Mouse (Mus musculus) kidney, embryonic 16.5 days (tissue): ENCODE results near the gene Zfp52. TPM values are rescaled to one million over a fixed set of nuclear protein-coding genes. Genes with fewer than 3 reads are reported as not detected.

Experiments used
- ATAC-seq: fragments of 200-750 bp; cut with Nextera tagmentation; 2 replicates; pipeline ENCODE4 v1.8.0; 2017; ENCODE audit warnings: moderate TSS enrichment; ENCODE audit not compliant: low FRiP score, low TSS enrichment
- H3K27ac ChIP-seq: fragments of 300-500 bp; sonication (generic); 2 replicates; pipeline ENCODE4 v1.5.1; 2014; ENCODE audit warnings: low read length
- H3K27me3 ChIP-seq: fragments of 300-500 bp; sonication (generic); 2 replicates; pipeline ENCODE4 v1.6.1; 2014; ENCODE audit warnings: low read length, control low read depth, mixed read lengths; ENCODE audit not compliant: insufficient read depth
- H3K36me3 ChIP-seq: fragments of 300-500 bp; sonication (generic); 2 replicates; pipeline ENCODE4 v1.6.1; 2014; ENCODE audit warnings: low read length, control low read depth, mixed read lengths; ENCODE audit not compliant: insufficient read depth
- H3K4me1 ChIP-seq: fragments of 300-500 bp; sonication (generic); 2 replicates; pipeline ENCODE4 v1.6.1; 2014; ENCODE audit warnings: low read length, control low read depth, mixed read lengths; ENCODE audit not compliant: insufficient read depth
- H3K4me2 ChIP-seq: fragments of 300-500 bp; sonication (generic); replicated peaks from 2 replicates; pipeline ENCODE4 v1.6.1; 2014; ENCODE audit warnings: low read depth, low read length
- H3K4me3 ChIP-seq: fragments of 300-500 bp; sonication (generic); 2 replicates; pipeline ENCODE4 v1.5.1; 2014; ENCODE audit warnings: mild to moderate bottlenecking, low read length
- H3K9ac ChIP-seq: fragments of 300-500 bp; sonication (generic); replicated peaks from 2 replicates; pipeline ENCODE4 v1.6.1; 2014; ENCODE audit warnings: low read length
- H3K9me3 ChIP-seq: fragments of 300-500 bp; sonication (generic); 2 replicates; pipeline ENCODE4 v1.6.1; 2016; ENCODE audit warnings: low read length, control low read depth
- WGBS: fragments of 180-500 bp; shearing (Covaris S2); extraction: QIAGEN DNeasy Blood & Tissue Kit; methylation state at CpG from one replicate; pipeline ENCODE4 v1.1.7; 2014; 5-methylcytosine and 5-hydroxymethylcytosine counted together
- polyA plus RNA-seq: library from polyadenylated mRNA; unstranded; fragments of >200 nt; fragmentation: Nextera tagmentation; extraction: Ambion mirVana; gene quantifications from 2 replicates; pipeline ENCODE4 v1.2.1, GENCODE M21; 2015

Gene Zfp52
- polyA plus RNA-seq, 1 experiment from 2014 or later: 5.2 TPM

DNA sequence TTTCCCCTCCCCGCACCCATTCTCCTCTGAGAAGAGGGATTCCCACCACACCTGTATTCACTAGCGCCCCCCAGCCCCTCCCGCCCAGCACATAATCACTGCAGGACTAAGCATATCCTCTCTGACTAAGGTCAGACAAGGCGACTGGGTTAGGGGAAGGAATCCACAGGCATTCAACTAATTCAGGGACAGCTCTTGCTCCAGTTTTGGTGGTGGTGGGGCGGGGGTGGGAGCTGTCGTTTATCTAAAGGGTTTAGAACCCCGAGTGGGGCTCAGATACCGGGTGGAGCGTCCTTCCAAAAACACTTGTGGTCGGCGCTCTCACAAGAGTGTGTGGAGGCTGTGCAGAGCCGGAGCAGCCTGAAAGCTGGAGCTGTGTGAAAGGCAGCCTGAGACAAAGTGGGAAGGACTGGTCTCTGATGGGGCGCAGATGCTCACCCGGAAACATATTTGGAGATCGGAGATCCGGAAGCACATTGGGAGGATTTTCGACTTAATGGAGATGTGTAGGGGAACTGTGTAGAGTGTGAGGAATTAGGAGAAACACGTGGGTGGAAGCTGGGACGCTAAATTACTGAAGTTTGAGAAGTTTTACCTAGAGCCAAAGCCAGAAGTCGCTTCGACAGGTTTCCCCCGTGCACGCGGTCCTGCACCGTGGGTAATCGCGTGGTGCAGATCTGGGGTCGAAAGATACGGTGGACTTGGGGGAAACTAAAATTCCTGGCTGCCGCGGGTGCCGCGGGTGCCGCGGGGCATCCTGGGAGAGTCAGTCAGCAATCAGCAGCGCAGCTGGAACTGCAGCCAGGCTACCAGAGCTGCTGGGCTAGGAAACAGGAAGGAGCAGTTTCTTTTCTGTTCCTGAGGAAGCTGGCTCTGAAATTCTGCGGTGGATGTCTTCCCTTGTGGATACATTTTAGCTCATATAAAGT lies 18.9 kb upstream of the Zfp52 start:
- Histone ChIP-seq H3K27ac (peak overlapping the region; percentile 97), H3K4me1 (peaks cover 5% of the 10 kb centered on the region; the same call in 1 of the 2 replicates), H3K4me2 (peak overlapping the region; percentile 87), H3K36me3 (peaks cover 3% of the 10 kb centered on the region; the same call in 1 of the 2 replicates), H3K4me3 (peak overlapping the region; percentile 73), H3K9me3 (0 out of 2 replicates have a peak, but pooled peaks cover 2% of the 10 kb centered on the region), H3K27me3 (no peaks in the 10 kb centered on the region), H3K9ac (peak overlapping the region; percentile 73)
- ATAC-seq: peak; percentile 93
- WGBS: under 1% methylated on average over 37 of the region's 37 CpGs

DNA sequence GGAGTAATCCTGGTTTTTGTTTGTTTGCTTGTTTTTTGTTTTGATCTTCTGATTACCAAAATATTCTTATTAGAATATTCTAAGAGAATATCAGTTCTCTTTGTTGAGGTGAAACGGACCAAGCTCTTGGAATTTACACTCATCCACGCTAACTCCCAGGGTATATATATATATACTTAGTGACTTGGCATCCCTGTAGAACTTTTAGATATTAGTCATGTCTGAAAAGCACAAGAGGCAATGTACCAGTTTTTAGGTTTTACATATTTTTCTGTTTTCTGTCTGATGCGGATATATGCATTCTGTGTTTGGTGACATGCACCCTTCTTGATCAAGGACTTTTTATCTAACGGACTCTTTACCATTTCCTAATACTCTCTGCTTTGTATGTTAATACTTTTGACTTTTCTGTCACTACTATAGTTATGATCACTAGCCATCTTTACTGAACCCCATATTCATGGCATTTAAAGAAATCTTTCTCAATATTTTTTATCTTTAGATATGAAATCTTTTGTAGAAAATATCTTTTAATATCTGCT lies 18.1 kb upstream of the Zfp52 start:
- WGBS: 36% methylated on average over 4 of the region's 4 CpGs
- peaks cover 5% of the 10 kb centered on the region; the same call in 1 of the 2 replicates for H3K4me1 ChIP-seq
- H3K36me3 ChIP-seq: no peaks in the 10 kb centered on the region
- no peaks in the 10 kb centered on the region for H3K9me3 ChIP-seq
- H3K4me2 ChIP-seq: peak overlapping the region; percentile 87
- peak overlapping the region; percentile 73 for H3K9ac ChIP-seq
- H3K4me3 ChIP-seq: peak overlapping the region; percentile 73
- no peak for ATAC-seq
- H3K27ac ChIP-seq: peak overlapping the region; percentile 97
- H3K27me3 ChIP-seq: no peaks in the 10 kb centered on the region

DNA sequence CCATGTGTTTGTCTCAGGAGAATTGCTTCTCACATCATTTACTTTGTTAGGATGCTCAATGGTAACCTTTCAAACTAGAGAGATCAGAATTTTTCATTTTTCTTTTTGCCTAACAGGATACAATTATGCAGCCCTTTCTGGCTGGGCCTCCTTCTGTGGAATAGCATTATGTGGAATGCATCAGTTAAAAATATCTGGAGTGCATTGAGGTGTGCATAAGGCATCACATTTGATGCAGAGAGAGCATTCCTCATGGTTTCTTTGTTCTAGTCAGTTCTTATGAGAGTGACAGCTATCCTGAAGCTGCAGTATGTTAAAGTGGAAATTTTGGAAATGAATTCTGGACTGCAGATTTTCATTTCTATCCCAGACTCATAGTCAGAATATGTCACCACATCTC lies 9.1 kb upstream of the Zfp52 start:
- Histone ChIP-seq H3K9ac (no peak overlapping the region), H3K36me3 (no peaks in the 10 kb centered on the region), H3K4me2 (no peak overlapping the region), H3K9me3 (no peaks in the 10 kb centered on the region), H3K4me1 (no peaks in the 10 kb centered on the region), H3K27ac (no peak overlapping the region), H3K27me3 (no peaks in the 10 kb centered on the region), H3K4me3 (no peak overlapping the region)
- ATAC-seq: no peak

DNA sequence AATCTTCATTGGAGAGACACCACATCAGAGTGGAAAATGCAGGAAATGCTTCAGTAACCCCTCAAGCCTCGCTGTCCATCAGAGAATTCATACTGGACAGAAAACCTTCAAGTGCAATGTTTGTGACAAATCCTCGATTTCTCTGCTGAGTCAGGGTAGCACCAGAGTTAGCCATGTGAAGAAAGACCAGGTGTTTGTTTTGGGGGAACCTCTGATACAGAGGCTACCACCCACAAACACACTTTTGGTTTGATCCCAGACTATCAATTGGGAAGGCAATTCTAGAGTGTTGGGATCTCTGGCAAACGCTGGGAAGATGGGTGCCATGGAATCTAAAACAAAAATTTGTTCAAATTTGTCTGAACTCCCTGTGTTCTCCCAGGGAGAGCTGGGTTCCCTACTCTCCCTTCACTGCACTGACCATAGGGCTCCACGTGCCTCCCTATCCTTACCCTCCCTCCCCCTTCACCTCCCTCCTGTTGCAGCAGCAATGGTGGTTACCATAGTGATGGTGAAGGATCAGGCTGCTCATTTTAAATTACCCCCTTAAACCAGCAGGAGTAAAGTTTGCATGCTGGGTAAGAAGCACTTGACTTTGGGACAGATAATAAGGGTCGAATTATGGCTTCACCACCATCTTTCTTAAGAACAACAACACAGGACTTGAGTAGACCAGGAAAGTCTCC lies 4.6 kb upstream of the Zfp52 start:
- no peaks in the 10 kb centered on the region for H3K27me3 ChIP-seq
- no peaks in the 10 kb centered on the region for H3K9me3 ChIP-seq
- H3K4me3 ChIP-seq: no peak overlapping the region
- H3K4me2 ChIP-seq: no peak overlapping the region
- no peak overlapping the region for H3K27ac ChIP-seq
- H3K4me1 ChIP-seq: peaks cover 21% of the 10 kb centered on the region
- 76% methylated on average over 5 of the region's 5 CpGs for WGBS
- no peak overlapping the region for H3K9ac ChIP-seq
- ATAC-seq: no peak
- H3K36me3 ChIP-seq: no peaks in the 10 kb centered on the region

DNA sequence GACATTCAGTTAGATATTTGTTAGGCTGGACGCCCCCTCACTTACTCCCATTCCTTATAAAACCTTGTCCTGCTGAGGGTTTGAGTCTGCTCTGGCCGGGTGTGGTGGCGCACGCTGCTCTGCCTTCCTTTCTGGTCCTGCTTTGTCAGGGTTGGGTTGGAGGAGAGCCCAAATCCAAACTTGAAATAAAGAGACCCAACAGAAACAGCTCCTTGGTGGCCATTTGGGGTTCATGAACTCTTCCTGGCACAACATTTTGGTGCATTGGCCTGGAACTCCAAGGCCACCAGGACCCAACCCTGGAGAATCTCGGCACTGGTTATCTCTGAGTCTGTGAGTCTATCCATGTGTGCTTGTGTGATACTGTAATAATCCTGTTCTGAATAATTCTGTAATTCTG lies 3.7 kb upstream of the Zfp52 start:
- Histone ChIP-seq H3K4me1 (peaks cover 21% of the 10 kb centered on the region), H3K9ac (peak overlapping the region; percentile 96), H3K27me3 (no peaks in the 10 kb centered on the region), H3K4me3 (peak overlapping the region; percentile 85), H3K36me3 (no peaks in the 10 kb centered on the region), H3K4me2 (peak overlapping the region; percentile 71), H3K9me3 (no peaks in the 10 kb centered on the region), H3K27ac (peak overlapping the region; percentile 98)
- no peak for ATAC-seq
- WGBS: 57% methylated on average over 5 of the region's 5 CpGs

DNA sequence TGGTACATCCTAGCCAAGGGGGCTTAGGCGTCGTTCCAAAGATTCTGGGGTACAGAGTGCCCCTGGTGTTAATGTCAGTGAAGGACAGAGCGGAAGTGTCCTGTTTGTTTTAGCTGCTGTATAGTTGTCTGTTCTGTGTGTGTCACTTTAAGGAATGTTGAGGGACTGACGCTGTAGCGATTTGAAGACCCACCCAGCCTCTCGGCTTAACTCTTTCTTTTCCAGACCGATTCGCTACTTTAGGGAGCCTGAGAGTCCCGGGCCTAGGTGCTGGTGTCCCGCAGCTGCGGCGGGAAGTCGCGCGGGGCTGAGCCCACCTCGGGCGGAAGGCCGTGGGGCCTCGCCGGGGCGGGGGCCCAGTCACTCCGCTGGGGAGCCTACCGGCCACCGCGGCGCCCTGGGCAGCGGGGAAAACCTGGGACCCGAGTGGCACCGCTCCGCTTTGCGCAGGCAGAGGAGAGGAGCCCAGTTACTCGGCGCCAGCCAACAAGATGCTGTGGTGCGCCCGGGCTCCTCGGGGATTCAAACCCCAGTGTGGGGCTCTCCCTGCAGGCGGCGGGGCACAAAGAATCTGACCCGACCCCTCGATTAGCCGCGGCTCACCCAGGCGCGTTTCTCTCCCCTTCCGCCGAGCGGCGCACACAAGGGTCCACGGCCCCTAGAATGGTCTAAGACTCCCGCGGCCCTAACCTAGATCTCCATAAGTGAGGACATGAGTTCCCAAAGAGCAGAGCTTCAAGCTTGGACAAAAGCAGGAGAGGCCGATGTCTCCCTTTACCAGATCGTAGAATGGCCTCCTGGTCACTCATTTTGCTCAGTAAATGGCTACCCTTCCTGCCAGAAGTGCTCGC lies 3.0 kb upstream of the Zfp52 start:
- peak; percentile 87 for ATAC-seq
- H3K27me3 ChIP-seq: no peaks in the 10 kb centered on the region
- under 1% methylated on average over 54 of the region's 54 CpGs for WGBS
- H3K9me3 ChIP-seq: no peaks in the 10 kb centered on the region
- peaks cover 21% of the 10 kb centered on the region for H3K4me1 ChIP-seq
- peak overlapping the region; percentile 96 for H3K9ac ChIP-seq
- H3K4me3 ChIP-seq: peak overlapping the region; percentile 85
- H3K4me2 ChIP-seq: peak overlapping the region; percentile 71
- no peaks in the 10 kb centered on the region for H3K36me3 ChIP-seq
- peak overlapping the region; percentile 98 for H3K27ac ChIP-seq

DNA sequence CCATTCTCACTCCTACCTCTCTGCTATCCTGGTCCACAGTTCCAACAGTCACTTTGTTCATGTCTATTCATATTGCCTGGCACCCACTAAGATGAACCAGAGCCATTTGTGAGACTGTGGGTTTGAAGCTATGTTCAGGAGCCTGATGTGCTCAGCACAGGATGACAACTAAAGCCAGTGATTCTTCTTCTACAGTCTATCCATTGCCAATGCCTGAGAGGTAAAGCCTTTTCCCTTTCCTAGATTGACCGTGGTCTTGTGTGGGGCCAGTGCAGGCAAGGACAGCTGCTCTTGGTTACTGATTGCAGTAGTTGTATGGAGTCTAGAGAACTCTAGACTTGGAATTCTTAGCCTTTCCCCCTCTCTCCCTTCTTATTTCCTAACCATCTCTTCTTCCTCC lies 1.4 kb upstream of the Zfp52 start:
- WGBS: 86% methylated on average over 1 of the region's 1 CpGs
- Histone ChIP-seq H3K27me3 (no peaks in the 10 kb centered on the region), H3K9me3 (no peaks in the 10 kb centered on the region), H3K27ac (no peak overlapping the region), H3K36me3 (no peaks in the 10 kb centered on the region), H3K9ac (0 out of 2 replicates have a peak overlapping the region, but pooled peaks have one; percentile 2), H3K4me1 (peaks cover 21% of the 10 kb centered on the region), H3K4me2 (no peak overlapping the region), H3K4me3 (no peak overlapping the region)
- ATAC-seq: no peak

DNA sequence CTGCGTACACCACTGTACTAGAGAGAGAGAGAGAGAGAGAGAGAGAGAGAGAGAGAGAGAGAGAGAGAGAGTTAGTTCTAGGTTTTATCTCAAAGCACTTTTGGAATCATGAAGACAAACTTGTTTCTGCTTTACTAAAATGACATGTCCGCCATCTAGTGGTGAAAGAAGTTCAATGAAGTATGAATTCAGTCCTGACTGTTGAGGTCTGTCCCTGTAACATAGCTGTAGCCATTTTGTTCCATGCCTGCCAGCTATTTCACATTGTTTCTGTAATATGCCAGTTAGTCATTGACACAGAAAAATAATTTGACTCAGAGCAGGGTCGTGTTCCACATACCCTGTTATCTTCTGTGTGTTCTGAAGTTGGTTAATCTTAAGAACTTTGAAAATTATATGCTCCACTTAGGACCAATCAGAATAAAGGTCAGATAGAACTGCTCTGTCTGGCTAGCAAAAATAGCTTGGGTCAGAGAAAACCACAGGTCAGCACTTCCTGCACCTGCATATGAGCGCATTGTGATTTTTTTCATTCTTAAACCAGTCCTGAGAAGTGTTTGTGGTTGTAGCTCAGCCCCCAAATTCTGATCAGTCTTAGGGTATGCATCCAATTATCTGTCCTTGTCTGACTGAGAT lies 761 bp upstream of the Zfp52 start:
- H3K27ac ChIP-seq: peak overlapping the region; percentile 54
- H3K27me3 ChIP-seq: no peaks in the 10 kb centered on the region

DNA sequence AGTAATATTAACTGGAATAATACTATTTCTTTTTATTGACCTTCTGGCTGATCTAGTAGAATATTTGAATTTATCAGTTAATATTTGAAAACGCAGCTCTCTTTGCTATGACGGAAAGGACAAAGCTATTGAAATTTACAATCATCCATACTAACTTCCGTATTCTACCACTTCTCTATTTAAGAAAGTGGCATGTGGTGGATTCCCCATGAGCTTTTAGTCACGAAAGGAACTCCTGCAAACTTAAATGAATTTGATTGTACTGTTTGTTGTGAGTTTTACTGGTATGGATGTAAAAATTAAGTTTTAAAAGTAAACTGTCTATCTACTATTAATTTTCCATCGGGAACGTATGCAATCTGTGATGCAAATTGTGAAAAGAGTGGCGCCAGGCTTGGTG lies 757 bp downstream of the Zfp52 start:
- Histone ChIP-seq H3K9ac (peak overlapping the region; percentile 70; the same call in 1 of the 2 replicates), H3K4me2 (peak overlapping the region; percentile 87), H3K9me3 (no peaks in the 10 kb centered on the region), H3K27me3 (no peaks in the 10 kb centered on the region), H3K4me3 (peak overlapping the region; percentile 53), H3K27ac (no peak overlapping the region), H3K36me3 (no peaks in the 10 kb centered on the region), H3K4me1 (peaks cover 21% of the 10 kb centered on the region)
- WGBS: 39% methylated on average over 7 of the region's 7 CpGs
- no peak for ATAC-seq

More for the DNA sequence above, 761 bp upstream of the Zfp52 start:
- Histone ChIP-seq H3K4me1 (peaks cover 21% of the 10 kb centered on the region), H3K9ac (peak overlapping the region; percentile 70), H3K9me3 (no peaks in the 10 kb centered on the region), H3K4me3 (no peak overlapping the region), H3K4me2 (peak overlapping the region; percentile 87), H3K36me3 (no peaks in the 10 kb centered on the region)
- ATAC-seq: peak; percentile 25; the same call in 1 of the 2 replicates
- whole genome bisulfite sequencing: 10% methylated on average over 4 of the region's 4 CpGs
